Mouse (Mus musculus) liver, embryonic 13.5 days (tissue): ENCODE measurements at regions not wholly inside any gene's neighbourhood (a gene's known extent, or its start where the extent isn't known, plus 50 kb on each side); places are given as distances from the start of the nearest gene placed in this dataset.

ENCODE experiments used
- ATAC-seq: fragments of 200-750 bp; cut with Nextera tagmentation; 2 replicates; pipeline ENCODE4 v1.8.0; 2017; ENCODE audit warnings: low read depth, mild to moderate bottlenecking, moderate number of reproducible peaks, moderate library complexity
- DNase-seq: peaks from one replicate; pipeline ENCODE4 v3.0.0; 2022
- H3K27ac ChIP-seq: fragments of 300-500 bp; sonication (generic); 2 replicates; pipeline ENCODE4 v1.5.1; 2015; ENCODE audit warnings: moderate library complexity, mild to moderate bottlenecking, inconsistent platforms
- H3K27me3 ChIP-seq: fragments of 300-500 bp; sonication (generic); 2 replicates; pipeline ENCODE4 v1.6.1; 2015; ENCODE audit warnings: mild to moderate bottlenecking, inconsistent platforms
- H3K36me3 ChIP-seq: fragments of 300-500 bp; sonication (generic); 2 replicates; pipeline ENCODE4 v1.6.1; 2015; ENCODE audit warnings: mild to moderate bottlenecking, inconsistent platforms
- H3K4me1 ChIP-seq: fragments of 300-500 bp; sonication (generic); replicated peaks from 2 replicates; pipeline ENCODE4 v1.6.1; 2015; ENCODE audit warnings: inconsistent platforms
- H3K4me2 ChIP-seq: fragments of 300-500 bp; sonication (generic); 2 replicates; pipeline ENCODE4 v1.6.1; 2015; ENCODE audit warnings: inconsistent platforms, mild to moderate bottlenecking, moderate library complexity
- H3K4me3 ChIP-seq: fragments of 300-500 bp; sonication (generic); replicated peaks from 2 replicates; pipeline ENCODE4 v1.5.1; 2015; ENCODE audit warnings: mild to moderate bottlenecking, inconsistent platforms
- H3K9ac ChIP-seq: fragments of 300-500 bp; sonication (generic); 2 replicates; pipeline ENCODE4 v1.6.1; 2015; ENCODE audit warnings: mild to moderate bottlenecking, inconsistent platforms
- H3K9me3 ChIP-seq: fragments of 300-500 bp; sonication (generic); replicated peaks from 2 replicates; pipeline ENCODE4 v1.6.1; 2016; ENCODE audit warnings: inconsistent platforms
- WGBS: fragments of 180-500 bp; shearing (Covaris S2); methylation state at CpG from one replicate; pipeline ENCODE4 v1.1.7; 2015; ENCODE audit not compliant: insufficient replicate concordance; 5-methylcytosine and 5-hydroxymethylcytosine counted together

- no peak for DNase-seq
- Histone ChIP-seq H3K27me3 (no peaks in the 10 kb centered on the region), H3K36me3 (no peaks in the 10 kb centered on the region), H3K9me3 (no peaks in the 10 kb centered on the region), H3K4me1 (no peaks in the 10 kb centered on the region), H3K27ac (no peak overlapping the region), H3K9ac (no peak overlapping the region), H3K4me2 (no peak overlapping the region), H3K4me3 (no peak overlapping the region)
- WGBS: 36% methylated on average over 4 of the region's 4 CpGs
- no peak for ATAC-seq
These were observed 117.3 kb downstream of the Spry2 start for GRCm38 (mm10) chr14:105779349-105779748.

GRCm38 (mm10) chr14:105773674-105774073 is 122.9 kb downstream of the Spry2 start:
- no peak for DNase-seq
- no peaks in the 10 kb centered on the region for H3K9me3 ChIP-seq
- H3K9ac ChIP-seq: no peak overlapping the region
- no peak overlapping the region for H3K4me3 ChIP-seq
- no peaks in the 10 kb centered on the region for H3K36me3 ChIP-seq
- no peak overlapping the region for H3K4me2 ChIP-seq
- no peaks in the 10 kb centered on the region for H3K27me3 ChIP-seq
- ATAC-seq: no peak
- WGBS: 84% methylated on average over 12 of the region's 12 CpGs
- H3K4me1 ChIP-seq: no peaks in the 10 kb centered on the region
- no peak overlapping the region for H3K27ac ChIP-seq

- DNase-seq (no peak), ATAC-seq (no peak)
- H3K4me2 ChIP-seq: no peak overlapping the region
- WGBS: 19% methylated on average over 4 of the region's 4 CpGs
- no peaks in the 10 kb centered on the region for H3K9me3 ChIP-seq
- no peak overlapping the region for H3K9ac ChIP-seq
- no peaks in the 10 kb centered on the region for H3K4me1 ChIP-seq
- H3K36me3 ChIP-seq: no peaks in the 10 kb centered on the region
- no peak overlapping the region for H3K4me3 ChIP-seq
- no peak overlapping the region for H3K27ac ChIP-seq
- H3K27me3 ChIP-seq: no peaks in the 10 kb centered on the region
These were observed 129.5 kb downstream of the Spry2 start for GRCm38 (mm10) chr14:105767100-105767499.

GRCm38 (mm10) chr14:105752509-105753375 is 143.9 kb downstream of the Spry2 start:
- 51% methylated on average over 4 of the region's 4 CpGs for WGBS
- ATAC-seq: no peak
- DNase-seq: no peak
- Histone ChIP-seq H3K27ac (no peak overlapping the region), H3K4me2 (no peak overlapping the region), H3K36me3 (no peaks in the 10 kb centered on the region), H3K9me3 (no peaks in the 10 kb centered on the region), H3K4me1 (no peaks in the 10 kb centered on the region), H3K9ac (no peak overlapping the region), H3K4me3 (no peak overlapping the region), H3K27me3 (no peaks in the 10 kb centered on the region)

GRCm38 (mm10) chr14:105751762-105752161 is 144.9 kb downstream of the Spry2 start:
- Histone ChIP-seq H3K4me1 (no peaks in the 10 kb centered on the region), H3K36me3 (no peaks in the 10 kb centered on the region), H3K27ac (no peak overlapping the region), H3K9ac (no peak overlapping the region), H3K9me3 (no peaks in the 10 kb centered on the region), H3K4me3 (no peak overlapping the region), H3K4me2 (no peak overlapping the region), H3K27me3 (no peaks in the 10 kb centered on the region)
- WGBS: 43% methylated on average over 7 of the region's 7 CpGs
- DNase-seq (no peak), ATAC-seq (no peak)

GRCm38 (mm10) chr14:105744578-105744977 is 152.0 kb downstream of the Spry2 start:
- no peak for ATAC-seq

GRCm38 (mm10) chr14:105744125-105744524 is 152.5 kb downstream of the Spry2 start:
- H3K27me3 ChIP-seq: no peaks in the 10 kb centered on the region
- ATAC-seq (no peak), DNase-seq (no peak)
- WGBS: 65% methylated on average over 3 of the region's 3 CpGs
- no peak overlapping the region for H3K9ac ChIP-seq
- no peaks in the 10 kb centered on the region for H3K36me3 ChIP-seq
- H3K4me2 ChIP-seq: no peak overlapping the region
- H3K9me3 ChIP-seq: no peaks in the 10 kb centered on the region
- H3K4me3 ChIP-seq: no peak overlapping the region
- no peaks in the 10 kb centered on the region for H3K4me1 ChIP-seq
- H3K27ac ChIP-seq: no peak overlapping the region

More at GRCm38 (mm10) chr14:105744578-105744977, 152.0 kb downstream of the Spry2 start:
- no peak for DNase-seq
- no peaks in the 10 kb centered on the region for H3K4me1 ChIP-seq
- no peak overlapping the region for H3K27ac ChIP-seq
- H3K36me3 ChIP-seq: no peaks in the 10 kb centered on the region
- no peaks in the 10 kb centered on the region for H3K9me3 ChIP-seq
- 68% methylated on average over 2 of the region's 2 CpGs for WGBS
- H3K4me3 ChIP-seq: no peak overlapping the region
- no peak overlapping the region for H3K9ac ChIP-seq
- no peak overlapping the region for H3K4me2 ChIP-seq
- no peaks in the 10 kb centered on the region for H3K27me3 ChIP-seq

GRCm38 (mm10) chr14:105740889-105741288 is 155.7 kb downstream of the Spry2 start:
- Histone ChIP-seq H3K9ac (no peak overlapping the region), H3K4me1 (no peaks in the 10 kb centered on the region), H3K4me2 (no peak overlapping the region), H3K9me3 (no peaks in the 10 kb centered on the region), H3K36me3 (no peaks in the 10 kb centered on the region), H3K27me3 (no peaks in the 10 kb centered on the region), H3K27ac (no peak overlapping the region), H3K4me3 (no peak overlapping the region)
- DNase-seq (no peak), ATAC-seq (no peak)
- 76% methylated on average over 11 of the region's 11 CpGs for WGBS

- H3K4me2 ChIP-seq: no peak overlapping the region
- no peaks in the 10 kb centered on the region for H3K4me1 ChIP-seq
- no peaks in the 10 kb centered on the region for H3K36me3 ChIP-seq
- H3K27me3 ChIP-seq: no peaks in the 10 kb centered on the region
- H3K9ac ChIP-seq: no peak overlapping the region
- DNase-seq: no peak
- no peak overlapping the region for H3K4me3 ChIP-seq
- H3K27ac ChIP-seq: no peak overlapping the region
- ATAC-seq: no peak
- no peaks in the 10 kb centered on the region for H3K9me3 ChIP-seq
- WGBS: 69% methylated on average over 5 of the region's 5 CpGs
These were observed 158.1 kb downstream of the Spry2 start for GRCm38 (mm10) chr14:105738568-105738967.

- no peak for DNase-seq
- no peaks in the 10 kb centered on the region for H3K27me3 ChIP-seq
- no peak overlapping the region for H3K9ac ChIP-seq
- no peaks in the 10 kb centered on the region for H3K36me3 ChIP-seq
- no peak overlapping the region for H3K4me2 ChIP-seq
- no peaks in the 10 kb centered on the region for H3K9me3 ChIP-seq
- peaks cover 4% of the 10 kb centered on the region; the same call in 1 of the 2 replicates for H3K4me1 ChIP-seq
- 21% methylated on average over 6 of the region's 6 CpGs for WGBS
- H3K27ac ChIP-seq: no peak overlapping the region
- ATAC-seq: no peak
- no peak overlapping the region for H3K4me3 ChIP-seq
These were observed 160.3 kb downstream of the Spry2 start for GRCm38 (mm10) chr14:105736352-105736751.

GRCm38 (mm10) chr14:105734291-105734690 is 162.3 kb downstream of the Spry2 start:
- DNase-seq: no peak

More at GRCm38 (mm10) chr14:105734291-105734690, 162.3 kb downstream of the Spry2 start:
- H3K4me1 ChIP-seq: peaks cover 12% of the 10 kb centered on the region
- 54% methylated on average over 7 of the region's 7 CpGs for WGBS
- H3K27ac ChIP-seq: no peak overlapping the region
- H3K4me2 ChIP-seq: no peak overlapping the region
- H3K9ac ChIP-seq: no peak overlapping the region
- no peaks in the 10 kb centered on the region for H3K9me3 ChIP-seq
- ATAC-seq: no peak
- H3K36me3 ChIP-seq: no peaks in the 10 kb centered on the region
- no peak overlapping the region for H3K4me3 ChIP-seq
- no peaks in the 10 kb centered on the region for H3K27me3 ChIP-seq
